Mouse (Mus musculus) T-cell, adult 66 days (primary cell): ENCODE data around the gene Sprr3. TPM values are rescaled to one million over a fixed set of nuclear protein-coding genes. Genes with fewer than 3 reads are reported as not detected.

Source experiments
- total RNA-seq, 2 experiments: library from RNA; stranded (reverse); gene quantifications; 3 replicates in 1 of 2; 4 replicates in 1 of 2; pipeline ENCODE4 v1.2.4; 2023

The Sprr3 gene
- not detected for total RNA-seq

DNA sequence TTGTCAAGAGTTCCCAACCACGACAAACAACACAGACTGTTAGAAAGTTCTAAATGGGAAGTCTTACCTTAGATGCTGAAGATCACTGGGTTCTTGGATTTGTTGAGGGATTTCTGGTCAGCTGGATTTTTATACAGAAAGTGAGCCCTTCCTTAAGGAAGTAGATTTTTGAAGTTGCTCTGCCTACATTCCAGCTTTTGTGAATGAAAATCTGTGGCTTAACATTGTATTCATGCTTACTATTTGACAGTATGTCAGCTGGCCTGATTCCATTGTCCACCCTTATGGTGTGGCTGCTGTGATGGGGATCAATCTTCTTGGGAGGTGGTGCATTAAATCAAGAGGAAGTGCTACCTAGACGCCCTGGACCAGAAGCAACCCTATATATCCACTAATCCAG lies at the start of gene Sprr3:
Gene Sprr3, minus strand, starts transcription at position 101 of the 400 bp plus-strand sequence.

DNA sequence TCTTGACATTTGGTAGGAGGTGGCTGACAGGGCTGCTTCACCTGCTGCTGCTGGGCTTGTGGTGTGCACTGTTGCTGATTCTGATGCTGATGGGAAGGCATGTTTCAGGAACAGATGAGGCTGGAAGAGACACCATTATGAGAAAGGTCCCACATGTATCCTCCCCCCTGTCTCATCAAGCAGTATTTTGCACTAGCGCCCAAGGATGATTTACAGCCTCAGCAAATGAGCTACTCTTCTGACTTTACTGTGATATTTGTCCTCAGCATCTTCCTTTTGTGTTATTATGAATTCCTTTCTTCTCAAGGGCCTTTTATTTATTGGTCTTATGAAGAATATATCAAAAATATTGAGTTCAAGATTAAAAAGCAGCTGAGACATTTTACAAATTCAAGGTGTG lies 41.9 kb upstream of the Sprr3 start, which contains the start of gene Sprr4:
Gene Sprr4, minus strand, starts transcription at position 101 of the 400 bp plus-strand sequence.

DNA sequence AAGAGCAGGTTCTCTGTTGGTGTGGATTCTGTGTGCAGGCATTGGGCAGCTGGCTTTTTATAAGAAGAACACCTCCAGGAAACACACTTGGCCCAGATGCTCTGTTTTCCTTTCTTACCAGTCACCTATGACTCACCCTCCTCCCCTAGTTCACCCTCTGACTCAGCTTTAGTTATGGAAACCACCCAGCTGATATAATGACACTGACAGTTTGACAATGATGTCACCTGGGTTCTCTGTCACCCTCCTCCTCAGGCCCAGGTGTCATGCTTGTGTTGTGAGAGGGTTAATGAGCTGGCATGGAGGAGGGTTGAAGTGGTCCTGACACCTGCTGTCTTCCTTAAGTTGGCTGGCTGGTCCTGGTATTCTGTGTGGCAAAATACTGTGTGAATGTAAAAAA lies 27.3 kb upstream of the Sprr3 start, which contains the start of gene Sprr1a:
Gene Sprr1a, minus strand, starts transcription at position 33 of the 400 bp plus-strand sequence.

DNA sequence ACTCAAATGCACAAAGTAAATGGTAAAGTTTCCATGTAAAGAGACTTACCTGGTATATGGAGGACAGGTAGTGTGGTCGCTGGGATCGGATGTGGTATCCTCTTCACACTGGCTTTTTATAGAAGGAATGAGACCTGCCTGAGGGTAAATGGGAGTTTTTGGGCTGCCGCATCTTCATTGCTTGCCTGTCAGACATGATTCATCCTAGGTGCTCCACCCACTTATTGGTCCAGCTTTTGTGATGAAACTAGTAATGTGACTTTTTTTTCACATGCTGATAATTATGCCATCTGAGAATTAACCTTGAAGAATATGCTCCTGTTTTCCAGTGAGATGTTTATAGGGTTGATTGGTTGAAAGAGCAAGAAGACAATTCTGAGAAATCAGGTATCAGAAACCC lies 19.8 kb downstream of the Sprr3 start, which contains the start of gene Sprr1b:
Gene Sprr1b, minus strand, starts transcription at position 101 of the 400 bp plus-strand sequence.

DNA sequence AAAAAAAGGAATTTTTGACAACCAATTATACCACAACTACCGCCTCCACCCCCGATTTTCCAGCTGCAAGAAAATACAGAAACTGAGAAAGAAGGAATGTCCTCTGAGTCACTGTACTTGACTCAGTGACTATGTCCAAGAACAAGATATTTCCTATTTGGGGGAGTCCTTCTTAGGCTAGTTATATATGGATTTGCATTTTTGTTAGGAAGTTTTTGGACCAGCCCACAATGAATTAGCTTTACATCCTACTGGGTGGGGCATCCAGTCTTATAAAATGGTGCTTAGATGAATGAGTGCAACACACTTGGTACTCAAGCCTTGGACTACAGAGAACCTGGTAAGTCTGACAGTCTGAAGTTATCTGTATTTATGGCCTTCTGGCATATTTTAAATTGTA lies 26.2 kb downstream of the Sprr3 start, which contains the start of gene Sprr2k:
Gene Sprr2k, plus strand, starts transcription at position 301 of the 400 bp plus-strand sequence.

DNA sequence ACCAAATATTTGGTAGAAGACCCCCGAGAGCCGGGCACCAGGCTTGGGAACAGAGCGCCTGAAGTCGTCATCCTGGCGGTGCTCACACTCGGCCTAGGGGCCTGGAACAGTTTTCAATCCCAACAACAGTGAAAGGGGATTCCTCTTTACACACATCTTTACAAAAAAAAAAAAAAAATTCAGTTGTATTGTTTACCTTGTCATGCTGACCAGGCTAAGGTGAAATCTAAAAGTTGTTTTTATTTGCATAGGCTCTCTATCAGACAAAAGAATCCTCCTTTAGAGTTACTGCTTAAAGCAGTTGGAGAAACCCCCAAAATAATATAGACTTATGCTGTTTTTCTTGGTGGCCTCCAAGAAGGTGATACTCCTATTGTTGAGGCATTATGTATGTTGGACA lies 29.2 kb downstream of the Sprr3 start, which contains the start of gene Gm9774:
Gene Gm9774, minus strand, starts transcription at position 101 of the 400 bp plus-strand sequence.

DNA sequence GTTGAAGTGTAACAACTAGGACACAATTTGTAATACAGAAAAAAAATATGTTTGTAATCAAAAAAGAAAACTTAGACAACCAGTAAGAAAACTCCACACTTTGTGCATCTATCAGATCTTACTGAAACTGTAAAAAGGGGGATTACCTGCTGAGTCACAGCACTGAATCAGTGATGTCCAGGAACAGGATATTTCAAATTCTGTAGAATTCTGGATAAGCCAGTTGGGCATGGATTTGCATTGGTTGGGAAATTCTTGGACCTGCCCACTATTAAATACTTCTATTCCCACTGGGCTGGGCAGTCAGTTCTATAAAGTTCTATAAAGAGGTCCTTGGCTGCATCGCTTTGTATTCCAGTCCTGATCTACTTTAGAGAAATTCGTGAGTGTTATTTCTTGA lies 40.7 kb downstream of the Sprr3 start, which contains the start of gene Sprr2j-ps:
Gene Sprr2j-ps, plus strand, starts transcription at position 301 of the 400 bp plus-strand sequence.

DNA sequence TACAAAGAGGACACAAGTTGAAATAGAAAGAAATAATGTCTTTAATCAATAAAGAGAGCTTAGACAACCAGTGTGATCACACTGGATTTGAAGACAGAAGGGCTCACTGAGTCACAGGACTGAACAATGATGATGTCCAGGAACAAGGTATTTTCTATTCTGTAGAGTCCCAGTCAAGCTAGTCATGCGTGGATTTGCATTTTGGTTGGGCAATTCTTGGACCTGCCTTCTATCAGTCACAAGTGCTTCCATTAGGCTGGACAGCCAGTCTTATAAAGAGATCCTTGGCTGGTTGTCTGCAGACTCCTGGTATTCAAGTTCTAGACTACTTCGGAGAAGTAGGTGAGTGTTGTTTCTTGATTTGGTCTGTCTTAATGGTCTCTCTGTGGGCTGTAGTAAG lies 50.8 kb downstream of the Sprr3 start, which contains the start of gene Sprr2i:
Gene Sprr2i, plus strand, starts transcription at position 301 of the 400 bp plus-strand sequence.

Other genes with a start within 250 kb of the Sprr3 start
- gene Sprr2a1, start 242.9 kb downstream of the Sprr3 start, total RNA-seq, result not detected
- not detected for gene Sprr2a2, start 242.8 kb downstream of the Sprr3 start, total RNA-seq
- gene Sprr2a3, start 173.3 kb downstream of the Sprr3 start, total RNA-seq, result not detected
- not detected for gene Sprr2b, start 142.1 kb downstream of the Sprr3 start, total RNA-seq
- gene Sprr2d, start 119.6 kb downstream of the Sprr3 start, total RNA-seq, result not detected
- not detected for gene Sprr2e, start 106.6 kb downstream of the Sprr3 start, total RNA-seq
- not detected for gene Sprr2f, start 93.5 kb downstream of the Sprr3 start, total RNA-seq
- gene Sprr2h, start 73.0 kb downstream of the Sprr3 start, total RNA-seq, result not detected
- gene Sprr2i, start 50.7 kb downstream of the Sprr3 start, total RNA-seq, result not detected
- not detected for gene Sprr2j-ps, start 40.6 kb downstream of the Sprr3 start, total RNA-seq
- under 1 TPM in 1 of 2 experiments, not detected in 1; 0.90 TPM for gene Gm9774, start 29.3 kb downstream of the Sprr3 start, total RNA-seq
- not detected for gene Sprr2k, start 26.1 kb downstream of the Sprr3 start, total RNA-seq
- gene Sprr1b, start 19.9 kb downstream of the Sprr3 start, total RNA-seq, result not detected
- not detected for gene Sprr1a, start 27.2 kb upstream of the Sprr3 start, total RNA-seq
- gene Sprr4, start 41.8 kb upstream of the Sprr3 start, total RNA-seq, result not detected
- not detected for gene 2310046K23Rik, start 75.8 kb upstream of the Sprr3 start, total RNA-seq
- not detected for gene Ivl, start 115.0 kb upstream of the Sprr3 start, total RNA-seq
- gene Smcp, start 130.3 kb upstream of the Sprr3 start, total RNA-seq, result not detected
- not detected for gene 2210017I01Rik, start 148.8 kb upstream of the Sprr3 start, total RNA-seq
- not detected for gene Lce6a, start 162.9 kb upstream of the Sprr3 start, total RNA-seq
- gene Lce1a1, start 189.6 kb upstream of the Sprr3 start, total RNA-seq, result not detected
- not detected for gene Lce1b, start 198.2 kb upstream of the Sprr3 start, total RNA-seq
- gene Lce1a2, start 211.6 kb upstream of the Sprr3 start, total RNA-seq, result not detected
- gene Lce1c, start 220.5 kb upstream of the Sprr3 start, total RNA-seq, result not detected
- not detected for gene Lce1d, start 228.5 kb upstream of the Sprr3 start, total RNA-seq